Mouse (Mus musculus): ENCODE measurements around the gene Crebbp. TPM values are rescaled to one million over a fixed set of nuclear protein-coding genes. Genes with fewer than 3 reads are reported as not detected.
"Not testable (repeated sequence)": the region's sequence is repeated elsewhere in the genome, so short reads cannot be mapped to it uniquely, and the experiment has no call there.

The Crebbp gene
- total RNA-seq, 2 experiments from 2014 or later: 93.3 to 96.2 TPM

- intact Hi-C loops (cut with DNase I): no loop called here
- peak; percentile 11 for DNase-seq
Measured at GRCm38 (mm10) chr16:4160246-4160897, 53.4 kb downstream of the Crebbp start.

DNA sequence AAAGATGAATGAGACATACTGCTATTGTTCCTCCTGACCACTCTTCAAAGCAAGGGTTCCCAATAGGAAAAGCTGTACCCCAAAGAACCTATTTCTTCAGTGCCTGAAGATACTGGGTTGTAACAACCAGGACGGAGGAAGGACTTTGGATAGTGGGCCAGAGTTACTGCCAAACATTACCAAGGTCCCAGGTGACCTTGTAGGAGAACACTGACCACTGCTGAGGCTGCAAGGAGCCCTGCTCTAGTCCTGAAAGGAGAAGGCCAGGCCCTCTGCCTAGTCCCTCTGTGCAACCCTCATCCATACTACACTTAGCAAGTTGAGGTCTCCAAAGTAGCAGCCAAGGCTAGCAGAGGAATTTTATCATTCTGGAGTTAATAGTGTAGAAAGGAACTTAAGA lies 60.7 kb downstream of the Crebbp start:
- intact Hi-C loops (cut with DNase I): no loop called here
- DNase-seq: no peak

- intact Hi-C loops (cut with DNase I): no loop called here
- no peak for DNase-seq
Measured at GRCm38 (mm10) chr16:4138541-4138940, 75.3 kb downstream of the Crebbp start.

DNA sequence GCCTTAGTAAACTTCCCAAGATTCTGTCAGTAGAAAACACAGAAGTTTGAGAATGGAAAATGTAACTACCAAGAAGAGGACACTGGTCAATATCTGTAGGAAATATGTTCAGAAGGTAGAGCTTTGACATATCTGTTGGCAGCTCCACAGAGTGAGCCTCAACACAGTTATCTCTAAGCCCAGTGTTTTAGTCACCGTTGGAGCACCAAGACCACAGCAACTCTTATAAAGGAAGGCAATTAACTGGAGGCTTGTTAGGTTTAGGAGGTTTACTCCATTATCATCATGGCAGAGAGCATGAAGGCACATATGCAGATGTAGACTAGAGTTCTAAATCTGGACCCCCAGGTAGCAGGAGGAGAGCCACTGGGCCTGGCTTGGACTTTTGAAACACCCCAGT lies 80.0 kb downstream of the Crebbp start:
- intact Hi-C loops (cut with DNase I): no loop called here
- no peak for DNase-seq

DNA sequence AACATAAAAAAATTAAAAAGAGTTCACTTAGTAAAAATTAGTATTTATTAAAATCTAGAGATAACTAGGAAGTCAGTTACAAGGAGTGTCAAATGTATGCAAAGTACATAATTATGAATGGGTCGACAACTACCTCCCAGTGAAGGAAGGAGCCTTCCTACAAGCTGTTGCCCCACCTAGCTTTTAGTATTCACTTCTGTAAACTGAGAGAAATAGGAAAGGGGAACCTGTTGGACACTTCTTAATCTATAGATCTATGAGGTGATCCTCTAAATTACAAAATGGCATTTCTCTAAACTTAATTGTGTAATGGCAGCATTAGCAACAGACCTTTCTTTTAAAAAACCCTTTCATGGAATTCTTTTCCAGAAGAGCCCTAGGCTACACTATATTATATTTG lies 84.9 kb downstream of the Crebbp start:
- intact Hi-C loops (cut with DNase I): no loop called here
- DNase-seq: no peak

- intact Hi-C loops (cut with DNase I): no loop called here
- peak; percentile 11 for DNase-seq
Measured at GRCm38 (mm10) chr16:4117072-4117471, 96.7 kb downstream of the Crebbp start.

GRCm38 (mm10) chr16:4100374-4100773 lies 113.4 kb downstream of the Crebbp start:
- intact Hi-C loops (cut with DNase I): no loop called here

GRCm38 (mm10) chr16:4097521-4097920 lies 116.3 kb downstream of the Crebbp start:
- intact Hi-C loops (cut with DNase I): no loop called here

More at GRCm38 (mm10) chr16:4100374-4100773, 113.4 kb downstream of the Crebbp start:
- no peak for DNase-seq

DNA sequence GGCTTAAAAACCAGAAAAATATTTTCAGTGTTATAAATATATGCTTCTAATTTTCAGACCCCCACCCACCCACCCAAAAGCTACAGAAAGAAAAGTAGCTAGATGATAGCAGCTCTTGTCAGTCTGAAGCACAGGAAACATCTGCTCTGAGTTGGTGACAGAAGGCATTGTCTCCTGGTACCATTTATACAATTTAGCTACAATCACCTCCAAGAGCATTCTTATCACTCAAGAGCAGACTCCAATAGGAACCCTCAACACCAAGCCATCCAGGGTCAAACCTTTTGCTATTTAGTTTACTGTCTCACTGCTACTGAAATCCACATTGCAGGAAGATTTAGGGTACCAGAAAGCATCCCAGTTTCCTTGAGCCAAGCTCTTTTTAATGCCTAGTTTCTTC lies 116.9 kb downstream of the Crebbp start:
- intact Hi-C loops (cut with DNase I): no loop called here
- DNase-seq: no peak

More at GRCm38 (mm10) chr16:4097521-4097920, 116.3 kb downstream of the Crebbp start:
- no peak for DNase-seq

GRCm38 (mm10) chr16:4096141-4096540 lies 117.7 kb downstream of the Crebbp start:
- DNase-seq: no peak
- intact Hi-C loops (cut with DNase I): no loop called here

DNA sequence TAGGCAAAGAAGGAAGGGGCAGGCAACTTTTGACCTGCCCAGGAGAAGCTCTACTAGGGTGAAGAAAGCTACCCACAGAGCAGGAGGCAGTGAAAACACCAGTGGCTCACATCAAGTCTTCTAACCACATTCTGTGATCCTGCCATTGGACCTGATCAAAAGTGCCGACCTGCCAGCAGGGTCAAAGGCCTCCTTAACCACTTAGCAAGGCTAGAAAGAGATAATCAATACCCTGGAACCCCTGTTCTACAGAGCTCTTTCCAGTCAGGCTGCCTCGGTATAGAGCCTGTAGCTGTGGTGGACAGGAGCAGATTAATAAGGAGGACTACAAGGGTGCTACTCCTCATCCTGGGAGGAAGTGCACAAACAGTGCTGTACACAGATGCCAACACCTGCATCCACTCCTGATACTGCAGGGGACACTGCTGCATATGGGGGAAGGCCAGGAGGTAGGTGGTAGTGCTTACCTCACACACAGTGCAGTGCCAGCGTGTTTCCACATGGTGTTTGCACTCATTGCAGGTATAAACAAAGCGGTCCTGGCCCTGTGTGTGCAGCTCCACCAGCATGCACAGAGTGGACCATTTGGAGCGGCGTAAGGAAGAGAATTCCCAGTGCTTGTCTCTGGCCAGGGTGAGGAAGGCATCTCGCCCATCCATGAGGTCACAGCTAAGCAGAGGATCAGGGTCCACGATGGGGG lies 126.4 kb downstream of the Crebbp start:
- DNase-seq: no peak
- intact Hi-C loops (cut with DNase I): no loop called here

DNA sequence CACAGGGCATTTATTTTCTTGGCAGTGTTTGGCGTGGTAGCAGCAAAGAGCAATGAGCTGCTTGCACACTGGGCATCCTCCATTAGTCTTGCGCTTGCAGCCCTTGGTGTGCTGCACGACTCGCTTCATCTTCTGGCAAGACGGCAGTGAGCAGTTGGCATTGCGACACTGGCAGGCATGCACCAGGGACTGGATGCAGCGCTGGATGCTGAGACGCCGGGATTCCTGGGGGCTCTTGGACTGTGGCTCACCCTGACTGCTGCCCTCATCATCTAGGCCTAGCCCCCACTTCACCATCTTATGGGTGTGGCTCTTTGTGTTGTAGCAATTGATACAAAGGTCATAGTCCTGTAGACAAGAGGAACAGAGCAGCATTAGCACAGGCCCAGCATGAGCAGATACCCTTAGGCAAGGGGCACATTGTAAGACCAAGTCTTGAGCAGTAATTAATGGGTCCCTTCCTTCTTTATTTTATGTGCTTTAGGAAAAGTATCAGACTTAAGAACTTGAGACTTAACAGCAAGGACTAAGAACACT lies 127.9 kb downstream of the Crebbp start:
- no peak for DNase-seq
- intact Hi-C loops (cut with DNase I): no loop called here

DNA sequence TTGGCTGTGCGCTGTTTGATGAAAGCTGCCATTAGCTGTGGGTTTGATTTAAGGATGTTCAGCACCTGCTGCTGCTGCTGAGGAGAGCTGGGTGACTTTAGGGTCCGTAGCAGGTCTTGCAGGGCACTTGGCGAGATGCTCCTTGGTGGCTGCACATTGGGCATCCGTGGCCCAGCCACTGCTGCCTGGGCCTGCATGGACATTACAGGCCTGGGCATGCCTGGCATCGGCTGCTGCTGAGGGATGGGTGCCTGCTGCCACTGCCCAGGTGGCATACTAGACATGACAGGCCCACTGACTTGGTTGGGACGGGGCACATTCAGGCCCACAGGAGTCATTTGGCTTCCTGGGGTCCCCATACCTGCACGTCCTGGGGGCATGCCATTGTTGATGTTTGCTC lies 128.7 kb downstream of the Crebbp start:
- no peak for DNase-seq
- intact Hi-C loops (cut with DNase I): no loop called here

- DNase-seq; intact Hi-C loops (cut with DNase I): not testable (repeated sequence)
Measured at GRCm38 (mm10) chr16:4080419-4080818, 133.4 kb downstream of the Crebbp start.

GRCm38 (mm10) chr16:4079656-4080055 lies 134.1 kb downstream of the Crebbp start:
- intact Hi-C loops (cut with DNase I): no loop called here
- no peak for DNase-seq

- DNase-seq; intact Hi-C loops (cut with DNase I): not testable (repeated sequence)
Measured at GRCm38 (mm10) chr16:4078302-4078701, 135.5 kb downstream of the Crebbp start.

DNA sequence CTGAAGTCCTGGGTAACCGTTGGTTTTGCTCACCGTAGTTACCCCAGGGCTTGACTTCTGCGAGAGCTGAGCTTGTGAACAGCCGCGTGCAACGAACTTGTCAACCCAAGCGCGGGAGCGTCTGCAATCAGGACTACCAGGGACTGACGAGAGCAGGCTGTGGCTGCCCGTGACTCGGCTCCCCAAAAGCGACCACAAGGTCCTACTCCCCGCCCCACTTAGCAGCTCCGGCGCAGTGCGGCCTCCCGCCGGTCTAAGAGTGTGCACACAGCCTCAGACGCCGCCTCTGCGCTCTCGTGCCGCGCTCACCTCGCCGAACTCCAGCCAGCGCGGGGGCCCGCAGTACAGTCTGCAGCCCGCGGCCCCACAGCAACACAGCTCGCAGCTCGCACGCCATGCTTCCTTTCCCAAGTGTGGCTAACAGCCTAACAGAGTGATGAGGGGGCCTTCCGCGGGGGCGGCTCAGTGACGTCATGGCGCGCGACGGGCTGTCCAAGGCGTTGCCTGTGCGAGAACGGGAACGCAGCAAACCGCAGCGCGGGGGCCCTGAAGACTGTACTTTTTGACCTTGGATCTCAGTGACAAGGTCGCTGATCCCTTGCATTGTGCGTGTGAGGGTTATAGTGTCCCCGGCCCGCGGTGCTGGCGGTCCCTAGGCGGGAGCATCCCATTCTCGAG lies 136.3 kb downstream of the Crebbp start, which contains the start of gene Trap1:
Trap1 (minus strand) TSS at position 444 of the 678 bp plus-strand sequence.
- peak; percentile 92 for DNase-seq
- intact Hi-C loops (cut with DNase I): no loop called here

DNA sequence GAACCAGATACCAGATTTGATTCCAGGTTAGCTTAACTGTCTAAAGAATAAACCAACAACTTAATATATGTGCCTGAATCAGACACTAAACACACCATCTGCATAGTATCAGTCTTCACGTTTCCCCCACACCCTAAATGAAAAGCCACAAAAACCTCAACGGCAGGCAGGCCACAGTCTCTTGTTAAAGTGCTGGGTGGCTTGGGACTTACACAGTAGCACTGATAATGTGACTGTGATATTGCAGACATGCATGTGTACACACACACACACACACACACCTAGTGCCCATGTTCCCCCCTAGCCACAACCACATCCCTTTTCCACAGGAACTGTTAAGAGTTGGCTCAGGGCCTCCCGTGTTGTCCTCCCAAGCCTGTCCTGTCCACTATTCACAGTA lies 139.0 kb downstream of the Crebbp start:
- intact Hi-C loops (cut with DNase I): loop anchor here (5.0 kb wide), 1 partner anchor 212 kb away; no protein-coding TSS in a partner anchor
- no peak for DNase-seq

GRCm38 (mm10) chr16:4074297-4074696 lies 139.5 kb downstream of the Crebbp start:
- no peak for DNase-seq
- intact Hi-C loops (cut with DNase I): loop anchor here (5.0 kb wide), 1 partner anchor 213 kb away; no protein-coding TSS in a partner anchor

GRCm38 (mm10) chr16:4068588-4068987 lies 145.2 kb downstream of the Crebbp start:
- peak; percentile 65 for DNase-seq
- intact Hi-C loops (cut with DNase I): no loop called here

- intact Hi-C loops (cut with DNase I): no loop called here
- DNase-seq: no peak
Measured at GRCm38 (mm10) chr16:4064945-4065344, 148.9 kb downstream of the Crebbp start.
